Mouse (Mus musculus): Measurements from ENCODE around the gene Got2.

DNA sequence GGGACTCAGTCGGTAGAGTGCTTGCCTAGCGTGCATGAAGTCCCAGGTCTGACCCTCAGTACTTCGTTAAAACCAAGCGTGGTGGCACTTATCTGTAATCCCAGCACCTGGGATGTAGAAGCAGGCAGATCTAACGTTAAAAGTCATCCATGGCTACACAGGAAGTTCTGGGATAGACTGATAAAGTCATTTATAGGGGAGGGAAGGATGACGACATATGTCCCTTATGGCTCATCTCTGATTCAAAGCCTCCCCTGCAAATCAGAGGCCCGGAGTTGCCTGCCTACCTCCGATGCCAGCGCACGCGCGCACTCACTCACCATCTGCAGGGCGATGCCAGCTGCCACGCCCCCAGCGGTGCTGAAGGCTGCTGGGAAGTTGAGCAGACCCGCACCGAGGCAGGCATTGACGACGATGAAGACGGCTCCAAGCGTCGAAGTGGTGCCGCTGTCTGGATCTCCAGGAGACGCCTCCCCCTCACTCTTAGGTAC lies 40.2 kb downstream of the Got2 start:
- TF ChIP-seq CTCF (conservative IDR thresholded peaks at IDR 0.05; ENCODE audit: insufficient read depth, insufficient read length, low read depth, low read length) (no peak), POLR2A (IDR thresholded peaks at IDR 0.05; ENCODE audit: low read depth, low read length) (no peak)
